Mouse (Mus musculus): ENCODE results near the gene Rnf212b. TPM values are rescaled to one million over a fixed set of nuclear protein-coding genes. Genes with fewer than 3 reads are reported as not detected.

Rnf212b gene
- polyA plus RNA-seq, 1 experiment from 2014 or later = 0.16 TPM

DNA sequence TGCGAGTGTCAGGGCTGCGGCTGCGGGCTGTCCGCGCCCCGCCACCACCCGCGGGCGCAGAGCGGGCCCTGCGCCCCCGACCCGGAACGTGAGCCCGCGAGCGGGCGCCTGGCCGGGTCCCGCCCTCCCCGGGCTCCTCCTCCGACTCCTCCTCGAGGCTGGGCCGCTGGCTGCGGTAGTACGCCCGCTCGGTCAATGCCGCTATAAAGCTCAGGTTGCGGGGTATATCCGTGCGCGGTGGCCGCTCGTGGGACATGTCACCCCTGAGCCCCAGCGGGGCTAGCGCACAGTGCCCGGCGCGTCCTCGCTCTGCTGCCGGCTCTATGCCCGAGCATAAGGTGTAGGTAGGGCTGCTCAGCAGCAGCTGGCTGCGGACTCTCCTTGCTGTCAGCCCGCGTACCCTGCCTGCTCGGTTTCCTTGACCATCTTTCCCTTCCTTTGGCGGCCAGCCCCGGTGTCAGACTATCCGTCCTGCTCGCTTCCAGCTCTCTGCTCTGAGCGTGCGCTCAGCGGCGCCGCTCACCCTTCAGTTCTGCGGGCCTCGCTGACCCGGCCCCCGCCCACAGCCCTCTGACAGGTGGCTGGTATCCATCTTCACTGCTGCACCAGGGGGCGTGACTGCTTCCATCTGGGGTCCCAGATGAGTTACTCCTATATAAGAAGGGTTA is 63.2 kb downstream of the Rnf212b start, which contains the start of gene Ppp1r3e:
TSS of gene Ppp1r3e (minus strand) at position 503 of the 668 bp plus-strand sequence.
- under 1% methylated on average over 44 of the region's 61 CpGs for WGBS

GRCm38 (mm10) chr14:54883154-54884021 is 69.4 kb downstream of the Rnf212b start, which contains the start of the genes Bcl2l2 and Gm20521:
Gene Bcl2l2 (plus strand): TSS chr14:54883377.
Gene Gm20521 (plus strand): TSS chr14:54883441.
- peaks cover 22% of the 10 kb centered on the region for H3K4me1 ChIP-seq (ENCODE audit: insufficient read depth, low read length)
- H3K27me3 ChIP-seq (ENCODE audit: insufficient read depth, low read length) = no peaks in the 10 kb centered on the region
- peak within 1 kb of the TSS; percentile 91 for H3K9ac ChIP-seq (replicated peaks; ENCODE audit: low read length)
- 0 out of 2 replicates have a peak, but pooled peaks cover 2% of the 10 kb centered on the region for H3K36me3 ChIP-seq (ENCODE audit: insufficient read depth, low read length)
- peak within 1 kb of the TSS; percentile 69 for H3K4me2 ChIP-seq (replicated peaks; ENCODE audit: low read depth, low read length)
- ATAC-seq (ENCODE audit: low FRiP score, low TSS enrichment) = peak; percentile 94
- peak within 1 kb of the TSS; percentile 81 for H3K4me3 ChIP-seq (ENCODE audit: low read length)
- under 1% methylated on average over 24 of the region's 27 CpGs for WGBS
- H3K27ac ChIP-seq (ENCODE audit: low read length) = peak within 1 kb of the TSS; percentile 99
- no peaks in the 10 kb centered on the region for H3K9me3 ChIP-seq (ENCODE audit: low read length)

More for the DNA sequence above, 63.2 kb downstream of the Rnf212b start, which contains the start of gene Ppp1r3e:
- no peaks in the 10 kb centered on the region for H3K9me3 ChIP-seq (ENCODE audit: low read length)
- H3K4me1 ChIP-seq (ENCODE audit: insufficient read depth, low read length) = peaks cover 14% of the 10 kb centered on the region
- H3K4me3 ChIP-seq (ENCODE audit: low read length) = peak within 1 kb of the TSS; percentile 85
- peak; percentile 82 for ATAC-seq (ENCODE audit: low FRiP score, low TSS enrichment)
- no peaks in the 10 kb centered on the region for H3K36me3 ChIP-seq (ENCODE audit: insufficient read depth, low read length)
- peak within 1 kb of the TSS; percentile 87 for H3K9ac ChIP-seq (replicated peaks; ENCODE audit: low read length)
- peak within 1 kb of the TSS; percentile 99 for H3K4me2 ChIP-seq (replicated peaks; ENCODE audit: low read depth, low read length)
- no peaks in the 10 kb centered on the region for H3K27me3 ChIP-seq (ENCODE audit: insufficient read depth, low read length)
- peak within 1 kb of the TSS; percentile 88 for H3K27ac ChIP-seq (ENCODE audit: low read length)

GRCm38 (mm10) chr14:54884022-54884712 is 70.2 kb downstream of the Rnf212b start:
- WGBS = 12% methylated on average over 21 of the region's 21 CpGs
- Histone ChIP-seq H3K4me3 (ENCODE audit: low read length) (peak overlapping the region; percentile 81), H3K4me1 (ENCODE audit: insufficient read depth, low read length) (peaks cover 22% of the 10 kb centered on the region), H3K27ac (ENCODE audit: low read length) (peak overlapping the region; percentile 99), H3K36me3 (ENCODE audit: insufficient read depth, low read length) (0 out of 2 replicates have a peak, but pooled peaks cover 2% of the 10 kb centered on the region), H3K27me3 (ENCODE audit: insufficient read depth, low read length) (no peaks in the 10 kb centered on the region), H3K9me3 (ENCODE audit: low read length) (no peaks in the 10 kb centered on the region), H3K9ac (replicated peaks; ENCODE audit: low read length) (peak overlapping the region; percentile 91), H3K4me2 (replicated peaks; ENCODE audit: low read depth, low read length) (peak overlapping the region; percentile 69)
- ATAC-seq (ENCODE audit: low FRiP score, low TSS enrichment) = peak; percentile 7; the same call in 1 of the 2 replicates

DNA sequence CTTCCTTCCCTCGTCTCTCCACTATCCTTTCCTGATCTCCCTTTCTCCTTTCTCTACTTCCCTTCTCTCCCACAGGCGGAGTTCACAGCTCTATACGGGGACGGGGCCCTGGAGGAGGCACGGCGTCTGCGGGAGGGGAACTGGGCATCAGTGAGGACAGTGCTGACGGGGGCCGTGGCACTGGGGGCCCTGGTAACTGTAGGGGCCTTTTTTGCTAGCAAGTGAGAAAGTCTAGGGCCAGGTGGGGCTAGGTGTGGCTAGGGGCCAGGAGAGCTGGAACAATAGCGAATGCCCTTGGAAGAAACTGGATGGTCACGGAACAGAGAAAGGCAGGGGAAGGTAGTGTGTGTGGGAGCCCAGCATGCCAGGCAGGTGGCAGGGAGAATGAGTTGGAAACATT is 71.4 kb downstream of the Rnf212b start:
- Histone ChIP-seq H3K36me3 (ENCODE audit: insufficient read depth, low read length) (0 out of 2 replicates have a peak, but pooled peaks cover 2% of the 10 kb centered on the region), H3K4me1 (ENCODE audit: insufficient read depth, low read length) (peaks cover 22% of the 10 kb centered on the region), H3K9me3 (ENCODE audit: low read length) (no peaks in the 10 kb centered on the region), H3K9ac (replicated peaks; ENCODE audit: low read length) (0 out of 2 replicates have a peak overlapping the region, but pooled peaks have one; percentile 15), H3K4me3 (ENCODE audit: low read length) (no peak overlapping the region), H3K27ac (ENCODE audit: low read length) (no peak overlapping the region), H3K4me2 (replicated peaks; ENCODE audit: low read depth, low read length) (peak overlapping the region; percentile 69; the same call in 1 of the 2 replicates), H3K27me3 (ENCODE audit: insufficient read depth, low read length) (no peaks in the 10 kb centered on the region)
- WGBS = 83% methylated on average over 11 of the region's 11 CpGs
- no peak for ATAC-seq (ENCODE audit: low FRiP score, low TSS enrichment)

DNA sequence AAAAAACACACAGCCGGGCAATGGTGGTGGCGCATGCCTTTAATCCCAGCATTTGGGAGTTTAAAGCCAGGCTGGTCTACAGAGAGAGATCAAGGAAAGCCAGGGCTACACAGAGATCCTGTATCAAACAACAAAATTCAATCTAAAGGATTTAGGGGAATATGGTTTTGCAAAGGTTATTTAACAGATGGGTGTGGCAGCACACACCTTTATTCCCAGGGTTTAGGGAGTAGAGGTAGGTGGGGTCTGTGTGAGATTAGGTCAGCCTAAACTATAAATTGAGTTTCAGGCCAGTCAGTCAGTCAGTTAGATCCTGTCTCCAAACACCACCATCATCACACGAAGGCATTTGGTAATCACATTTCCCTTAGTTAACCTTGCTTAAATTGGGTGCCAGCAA is 78.3 kb downstream of the Rnf212b start, which contains the start of gene Pabpn1:
TSS of gene Pabpn1 (plus strand) at position 301 of the 400 bp plus-strand sequence.
- no peaks in the 10 kb centered on the region for H3K27me3 ChIP-seq (ENCODE audit: insufficient read depth, low read length)
- peak within 1 kb of the TSS; percentile 53 for H3K4me2 ChIP-seq (replicated peaks; ENCODE audit: low read depth, low read length)
- H3K36me3 ChIP-seq (ENCODE audit: insufficient read depth, low read length) = peaks cover 18% of the 10 kb centered on the region
- peaks cover 25% of the 10 kb centered on the region for H3K4me1 ChIP-seq (ENCODE audit: insufficient read depth, low read length)
- H3K9me3 ChIP-seq (ENCODE audit: low read length) = no peaks in the 10 kb centered on the region
- H3K9ac ChIP-seq (replicated peaks; ENCODE audit: low read length) = peak within 1 kb of the TSS; percentile 68
- H3K27ac ChIP-seq (ENCODE audit: low read length) = peak within 1 kb of the TSS; percentile 89
- peak within 1 kb of the TSS; percentile 93 for H3K4me3 ChIP-seq (ENCODE audit: low read length)
- WGBS = 92% methylated on average over 3 of the region's 3 CpGs
- no peak for ATAC-seq (ENCODE audit: low FRiP score, low TSS enrichment)

DNA sequence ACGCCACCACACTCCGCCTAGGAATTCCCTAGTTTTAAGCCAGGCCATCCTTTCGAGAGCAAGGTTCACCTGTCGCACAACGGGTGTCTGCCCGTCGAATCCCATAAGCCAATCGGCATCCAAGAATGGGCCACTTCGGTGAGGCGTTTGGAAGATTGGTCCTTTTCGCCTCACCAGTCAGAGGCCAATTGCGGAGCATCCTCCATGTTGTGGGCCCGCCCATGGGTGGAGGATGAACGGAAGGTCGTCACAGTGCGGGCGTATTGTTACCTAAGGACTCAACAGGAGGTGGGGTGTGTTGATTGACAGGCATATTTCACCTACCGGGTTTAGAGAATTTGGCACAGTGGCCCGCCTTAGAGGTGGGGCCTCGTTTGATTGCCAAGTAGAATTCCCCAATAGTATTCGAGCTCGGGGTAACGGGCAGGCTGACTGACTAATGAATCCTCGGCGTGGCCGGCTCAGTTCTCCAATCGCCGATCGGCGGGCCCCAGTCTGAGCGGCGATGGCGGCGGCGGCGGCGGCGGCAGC is 79.8 kb downstream of the Rnf212b start:
- peaks cover 29% of the 10 kb centered on the region for H3K36me3 ChIP-seq (ENCODE audit: insufficient read depth, low read length)
- H3K9me3 ChIP-seq (ENCODE audit: low read length) = no peaks in the 10 kb centered on the region
- H3K4me2 ChIP-seq (replicated peaks; ENCODE audit: low read depth, low read length) = peak overlapping the region; percentile 53
- peak overlapping the region; percentile 100 for H3K9ac ChIP-seq (replicated peaks; ENCODE audit: low read length)
- WGBS = 0% methylated on average over 38 of the region's 38 CpGs
- H3K27me3 ChIP-seq (ENCODE audit: insufficient read depth, low read length) = no peaks in the 10 kb centered on the region
- peaks cover 31% of the 10 kb centered on the region for H3K4me1 ChIP-seq (ENCODE audit: insufficient read depth, low read length)
- H3K4me3 ChIP-seq (ENCODE audit: low read length) = peak overlapping the region; percentile 93
- peak overlapping the region; percentile 96 for H3K27ac ChIP-seq (ENCODE audit: low read length)
- ATAC-seq (ENCODE audit: low FRiP score, low TSS enrichment) = peak; percentile 99

DNA sequence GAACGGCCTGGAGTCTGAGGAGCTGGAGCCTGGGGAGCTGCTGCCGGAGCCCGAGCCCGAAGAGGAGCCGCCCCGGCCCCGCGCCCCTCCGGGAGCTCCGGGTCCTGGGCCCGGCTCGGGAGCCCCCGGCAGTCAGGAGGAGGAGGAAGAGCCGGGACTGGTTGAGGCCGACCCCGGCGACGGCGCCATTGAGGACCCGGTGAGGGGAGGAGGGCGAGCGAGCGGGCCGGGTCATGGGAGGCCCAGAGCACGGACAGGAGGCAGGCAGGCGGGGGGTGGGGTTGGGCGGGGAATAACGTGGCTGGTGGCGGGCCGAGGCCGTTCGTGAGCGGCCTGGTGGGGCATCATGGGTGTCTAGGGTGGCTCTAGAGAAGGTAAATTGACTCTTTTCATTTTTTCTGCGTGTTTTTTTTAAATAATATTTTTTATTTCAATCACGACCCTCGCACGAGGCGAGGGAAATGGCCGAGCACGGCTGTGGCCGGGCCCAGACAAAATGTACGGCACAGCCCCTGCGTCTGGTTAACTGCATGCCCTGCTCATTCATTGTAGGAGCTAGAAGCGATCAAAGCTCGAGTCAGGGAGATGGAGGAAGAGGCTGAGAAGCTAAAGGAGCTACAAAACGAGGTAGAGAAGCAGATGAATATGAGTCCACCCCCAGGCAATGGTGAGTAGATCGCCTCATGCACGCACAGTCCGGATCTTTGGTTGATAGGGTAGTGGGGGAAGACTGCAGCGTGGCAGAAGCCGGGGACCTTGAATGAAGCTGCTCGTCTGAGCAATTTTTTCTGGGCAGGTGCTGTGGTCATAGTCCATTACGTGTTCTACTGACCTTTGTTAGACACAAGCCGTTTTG is 80.6 kb downstream of the Rnf212b start:
- H3K9ac ChIP-seq (replicated peaks; ENCODE audit: low read length) = peak overlapping the region; percentile 100
- peak; percentile 72 for ATAC-seq (ENCODE audit: low FRiP score, low TSS enrichment)
- H3K4me3 ChIP-seq (ENCODE audit: low read length) = peak overlapping the region; percentile 93
- under 1% methylated on average over 38 of the region's 54 CpGs for WGBS
- no peaks in the 10 kb centered on the region for H3K27me3 ChIP-seq (ENCODE audit: insufficient read depth, low read length)
- peak overlapping the region; percentile 82 for H3K4me2 ChIP-seq (replicated peaks; ENCODE audit: low read depth, low read length)
- H3K4me1 ChIP-seq (ENCODE audit: insufficient read depth, low read length) = peaks cover 31% of the 10 kb centered on the region
- H3K9me3 ChIP-seq (ENCODE audit: low read length) = no peaks in the 10 kb centered on the region
- H3K36me3 ChIP-seq (ENCODE audit: insufficient read depth, low read length) = peaks cover 29% of the 10 kb centered on the region
- peak overlapping the region; percentile 96 for H3K27ac ChIP-seq (ENCODE audit: low read length)

DNA sequence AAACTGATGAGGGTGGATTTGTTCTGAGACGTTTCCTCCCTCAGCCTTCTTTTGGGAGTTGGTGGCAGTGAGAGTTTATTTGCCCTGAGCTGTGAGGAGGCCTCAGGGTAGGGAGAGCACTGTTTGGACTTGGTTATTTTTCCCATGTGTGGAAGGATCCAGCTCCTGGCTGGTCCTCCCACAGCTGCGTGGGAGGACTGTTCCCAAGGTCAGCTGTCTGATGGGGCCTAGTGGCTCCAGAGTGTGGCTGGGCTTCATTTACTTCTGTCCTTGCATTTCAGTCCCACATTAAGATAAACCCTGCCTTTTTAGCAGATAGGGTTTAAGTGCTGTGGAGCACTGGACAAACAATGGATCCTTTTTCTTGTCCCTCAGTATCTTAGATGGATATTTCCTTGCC is 83.5 kb downstream of the Rnf212b start:
- peak overlapping the region; percentile 27 for H3K27ac ChIP-seq (ENCODE audit: low read length)
- 34% methylated on average over 2 of the region's 2 CpGs for whole genome bisulfite sequencing
- no peak overlapping the region for H3K4me3 ChIP-seq (ENCODE audit: low read length)

More for the DNA sequence above, 83.5 kb downstream of the Rnf212b start:
- Histone ChIP-seq H3K36me3 (ENCODE audit: insufficient read depth, low read length) (peaks cover 29% of the 10 kb centered on the region), H3K27me3 (ENCODE audit: insufficient read depth, low read length) (no peaks in the 10 kb centered on the region), H3K9ac (replicated peaks; ENCODE audit: low read length) (peak overlapping the region; percentile 3; the same call in 1 of the 2 replicates), H3K4me2 (replicated peaks; ENCODE audit: low read depth, low read length) (no peak overlapping the region), H3K9me3 (ENCODE audit: low read length) (no peaks in the 10 kb centered on the region), H3K4me1 (ENCODE audit: insufficient read depth, low read length) (peaks cover 33% of the 10 kb centered on the region)
- no peak for ATAC-seq (ENCODE audit: low FRiP score, low TSS enrichment)

All from kidney, embryonic 16.5 days (tissue).